12 mouse cellular contexts compared by ENCODE assay signal in the genomic region with DNA sequence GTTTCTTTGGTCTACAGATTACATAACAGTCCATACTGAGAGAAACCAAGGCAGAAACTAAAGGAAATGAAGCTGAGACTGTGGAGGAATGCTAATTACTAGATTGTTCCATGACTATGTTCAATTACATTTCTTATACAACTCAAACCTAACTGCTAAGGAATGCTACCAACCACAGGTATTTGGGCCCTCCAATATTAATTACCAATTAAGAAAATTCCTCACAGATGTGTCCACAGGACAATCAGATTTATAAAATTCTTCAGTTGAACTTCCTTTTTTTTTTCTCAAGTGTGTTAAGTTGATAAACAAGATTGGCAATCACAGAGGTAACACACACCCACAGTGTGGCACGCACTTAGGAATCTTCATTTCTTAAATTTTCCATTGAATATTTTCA.
"Had no signal": no experiment of that assay in that cellular context is flagged by ENCODE, and none has a peak within 500 bp of the region (broad histone marks: within the 10 kb centered on the region; RNA-seq: fewer than 3 reads in every experiment).

No protein-coding gene starts in this region.

- DNase-seq: left cerebral cortex, postnatal 4 days; liver; liver, embryonic 13.5 days; liver, postnatal 0 days; lung, adult 18-20 months; lung, adult 2 months; lung, embryonic 14.5 days; lung, postnatal 10 days; lung, postnatal 14 days; lung, postnatal 36 days; lung, postnatal 4 days; midbrain, embryonic 14.5 days had no signal
